Mouse (Mus musculus) liver, postnatal 0 days (tissue): ENCODE results near the gene Col5a3. TPM values are rescaled to one million over a fixed set of nuclear protein-coding genes. Genes with fewer than 3 reads are reported as not detected.

Source experiments
- ATAC-seq: fragments of 200-750 bp; cut with Nextera tagmentation; 2 replicates; pipeline ENCODE4 v1.8.0; 2017; ENCODE audit warnings: mild to moderate bottlenecking, moderate library complexity
- DNase-seq: peaks from one replicate; pipeline ENCODE4 v3.0.0-alpha.2; 2016
- H3K27ac ChIP-seq: fragments of 300-500 bp; sonication (generic); 2 replicates; pipeline ENCODE4 v1.5.1; 2014; ENCODE audit warnings: antibody characterized with exemption, moderate library complexity, mild to moderate bottlenecking, low read depth
- H3K27me3 ChIP-seq: fragments of 300-500 bp; sonication (generic); 2 replicates; pipeline ENCODE4 v1.6.1; 2014; ENCODE audit warnings: low read length, control low read depth, mixed read lengths; ENCODE audit not compliant: insufficient read depth
- H3K36me3 ChIP-seq: fragments of 300-500 bp; sonication (generic); replicated peaks from 2 replicates; pipeline ENCODE4 v1.6.1; 2014; ENCODE audit warnings: mild to moderate bottlenecking, control low read depth, low read length, moderate library complexity, mixed read lengths; ENCODE audit not compliant: insufficient read depth
- H3K4me1 ChIP-seq: fragments of 300-500 bp; sonication (generic); 2 replicates; pipeline ENCODE4 v1.6.1; 2014; ENCODE audit warnings: antibody characterized with exemption, mild to moderate bottlenecking, control low read depth; ENCODE audit not compliant: insufficient read depth
- H3K4me2 ChIP-seq: fragments of 300-500 bp; sonication (generic); 2 replicates; pipeline ENCODE4 v1.6.1; 2014; ENCODE audit warnings: low read depth, mild to moderate bottlenecking, low read length, moderate library complexity, mixed read lengths
- H3K4me3 ChIP-seq: fragments of 300-500 bp; sonication (generic); 2 replicates; pipeline ENCODE4 v1.5.1; 2014; ENCODE audit warnings: low read depth, low read length
- H3K9ac ChIP-seq: fragments of 300-500 bp; sonication (generic); replicated peaks from 2 replicates; pipeline ENCODE4 v1.6.1; 2014; ENCODE audit warnings: mild to moderate bottlenecking, moderate library complexity
- H3K9me3 ChIP-seq: fragments of 300-500 bp; sonication (generic); 2 replicates; pipeline ENCODE4 v1.6.1; 2016; ENCODE audit warnings: mild to moderate bottlenecking, control low read depth, low read length, mixed read lengths
- CTCF ChIP-seq: sonication (generic); IDR thresholded peaks from 2 replicates; pipeline ENCODE4 v1.5.1; 2016; ENCODE audit warnings: antibody characterized with exemption, low read depth
- EP300 ChIP-seq: IDR thresholded peaks from 2 replicates; pipeline ENCODE4 v1.6.1; 2016; ENCODE audit warnings: antibody characterized with exemption, low read depth, mild to moderate bottlenecking
- WGBS: fragments of 180-500 bp; shearing (Covaris S2); extraction: QIAGEN DNeasy Blood & Tissue Kit; methylation state at CpG from one replicate; pipeline ENCODE4 v1.1.7; 2014; ENCODE audit not compliant: insufficient replicate concordance; 5-methylcytosine and 5-hydroxymethylcytosine counted together
- polyA plus RNA-seq: library from polyadenylated mRNA; unstranded; fragments of >200 nt; fragmentation: Nextera tagmentation; extraction: Ambion mirVana; gene quantifications from 2 replicates; pipeline ENCODE4 v1.2.1, GENCODE M21; 2015

Gene Col5a3
- polyA plus RNA-seq, 1 experiment from 2014 or later = 1.0 TPM

- no peak overlapping the region for H3K27ac ChIP-seq
- H3K36me3 ChIP-seq = no peaks in the 10 kb centered on the region
- no peaks in the 10 kb centered on the region for H3K9me3 ChIP-seq
- DNase-seq = peak; percentile 60
- no peak overlapping the region for H3K4me3 ChIP-seq
- TF ChIP-seq CTCF (no peak), EP300 (no peak)
- H3K9ac ChIP-seq = no peak overlapping the region
- 14% methylated on average over 19 of the region's 19 CpGs for WGBS
- H3K4me2 ChIP-seq = no peak overlapping the region
- peak; percentile 31; the same call in 1 of the 2 replicates for ATAC-seq
- H3K27me3 ChIP-seq = peaks cover 16% of the 10 kb centered on the region; the same call in 1 of the 2 replicates
- peaks cover 3% of the 10 kb centered on the region for H3K4me1 ChIP-seq
Measured at GRCm38 (mm10) chr9:20812537-20813271, 2.2 kb downstream of the Col5a3 start.

- 47% methylated on average over 1 of the region's 1 CpGs for WGBS
- Histone ChIP-seq H3K4me1 (peaks cover 3% of the 10 kb centered on the region), H3K27ac (no peak overlapping the region), H3K9me3 (no peaks in the 10 kb centered on the region), H3K4me2 (no peak overlapping the region), H3K4me3 (no peak overlapping the region), H3K9ac (no peak overlapping the region), H3K36me3 (no peaks in the 10 kb centered on the region), H3K27me3 (peaks cover 13% of the 10 kb centered on the region; the same call in 1 of the 2 replicates)
- ATAC-seq (no peak), DNase-seq (no peak)
- TF ChIP-seq CTCF (no peak), EP300 (no peak)
Measured at GRCm38 (mm10) chr9:20810773-20811172, 4.1 kb downstream of the Col5a3 start.

GRCm38 (mm10) chr9:20810271-20810670 is 4.6 kb downstream of the Col5a3 start:
- Histone ChIP-seq H3K9me3 (no peaks in the 10 kb centered on the region), H3K4me1 (peaks cover 4% of the 10 kb centered on the region), H3K9ac (no peak overlapping the region), H3K27ac (no peak overlapping the region), H3K36me3 (no peaks in the 10 kb centered on the region), H3K4me3 (no peak overlapping the region), H3K4me2 (no peak overlapping the region), H3K27me3 (peaks cover 13% of the 10 kb centered on the region; the same call in 1 of the 2 replicates)
- DNase-seq (no peak), ATAC-seq (no peak)
- no peak for TF ChIP-seq EP300
- TF ChIP-seq CTCF = no peak
- WGBS = 39% methylated on average over 4 of the region's 4 CpGs

GRCm38 (mm10) chr9:20805706-20806105 is 9.2 kb downstream of the Col5a3 start:
- ATAC-seq = no peak
- no peak overlapping the region for H3K9ac ChIP-seq
- H3K9me3 ChIP-seq = no peaks in the 10 kb centered on the region
- no peak for DNase-seq
- no peak overlapping the region for H3K27ac ChIP-seq
- 64% methylated on average over 5 of the region's 5 CpGs for WGBS
- TF ChIP-seq EP300 (no peak), CTCF (no peak)
- H3K36me3 ChIP-seq = no peaks in the 10 kb centered on the region
- H3K4me1 ChIP-seq = peaks cover 8% of the 10 kb centered on the region
- H3K4me2 ChIP-seq = no peak overlapping the region
- H3K4me3 ChIP-seq = no peak overlapping the region
- H3K27me3 ChIP-seq = no peaks in the 10 kb centered on the region

- H3K27ac ChIP-seq = peak overlapping the region; percentile 84
- H3K9me3 ChIP-seq = no peaks in the 10 kb centered on the region
- H3K27me3 ChIP-seq = no peaks in the 10 kb centered on the region
- DNase-seq = no peak
- H3K36me3 ChIP-seq = no peaks in the 10 kb centered on the region
- H3K4me3 ChIP-seq = no peak overlapping the region
- TF ChIP-seq EP300 = no peak
- no peak for TF ChIP-seq CTCF
- 71% methylated on average over 3 of the region's 3 CpGs for WGBS
- no peak overlapping the region for H3K9ac ChIP-seq
- no peak overlapping the region for H3K4me2 ChIP-seq
- ATAC-seq = no peak
- peaks cover 8% of the 10 kb centered on the region for H3K4me1 ChIP-seq
Measured at GRCm38 (mm10) chr9:20805159-20805495, 9.7 kb downstream of the Col5a3 start.

- Histone ChIP-seq H3K4me2 (peak overlapping the region; percentile 51), H3K27me3 (no peaks in the 10 kb centered on the region), H3K4me1 (peaks cover 8% of the 10 kb centered on the region), H3K9me3 (no peaks in the 10 kb centered on the region), H3K4me3 (no peak overlapping the region), H3K27ac (peak overlapping the region; percentile 84), H3K36me3 (no peaks in the 10 kb centered on the region), H3K9ac (peak overlapping the region; percentile 18; the same call in 1 of the 2 replicates)
- DNase-seq (peak; percentile 84), ATAC-seq (peak; percentile 97)
- peak; percentile 99 for TF ChIP-seq CTCF
- no peak for TF ChIP-seq EP300
- 46% methylated on average over 13 of the region's 13 CpGs for WGBS
Measured at GRCm38 (mm10) chr9:20804266-20805158, 10.4 kb downstream of the Col5a3 start.
